In the genomic region with DNA sequence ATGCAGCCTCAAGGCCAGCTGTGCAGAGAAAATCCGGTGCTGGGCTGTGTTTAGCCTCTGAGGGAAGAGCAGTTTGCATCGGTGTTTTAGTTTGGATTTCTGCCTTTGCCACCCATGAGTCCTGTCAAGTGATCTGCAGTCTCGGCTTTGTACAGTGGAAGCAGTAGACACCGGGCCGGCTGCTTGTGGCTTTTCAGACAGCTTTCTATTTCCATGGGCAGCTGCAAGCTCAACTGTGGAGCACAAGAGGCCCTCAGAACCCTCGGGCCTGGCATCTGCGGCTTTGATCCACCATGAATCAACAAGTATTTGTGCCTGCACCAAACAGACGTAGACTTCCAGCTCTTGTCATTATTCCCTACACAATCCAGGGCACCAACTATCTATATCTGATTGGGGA, we compare ENCODE assay signal across 21 mouse cellular contexts. TPM values are rescaled to one million over a fixed set of nuclear protein-coding genes. Genes with fewer than 3 reads are reported as not detected.
"Had no signal": no experiment of that assay in that cellular context is flagged by ENCODE, and none has a peak within 500 bp of the region (broad histone marks: within the 10 kb centered on the region; RNA-seq: fewer than 3 reads in every experiment).

No protein-coding gene starts in this region.

- DNase-seq: forebrain, postnatal 0 days; gastrocnemius, postnatal 14 days; heart, adult 11 months; heart, adult 2 months; heart, postnatal 14 days; heart, postnatal 36 days; kidney, adult 11 months; kidney, adult 2 months; kidney, adult 9 months; kidney, postnatal 14 days; kidney, postnatal 4 days had no signal

- H3K27me3 ChIP-seq: hindbrain, embryonic 13.5 days; hindbrain, embryonic 15.5 days; kidney, embryonic 15.5 days; limb, embryonic 12.5 days had no signal

- H3K4me3 ChIP-seq: heart, adult 2 months; heart, embryonic 13.5 days; heart, embryonic 15.5 days; hindbrain, embryonic 13.5 days; hindbrain, embryonic 15.5 days; kidney, embryonic 15.5 days; layer of hippocampus, adult 2 months; left cerebral cortex, adult 2 months; limb, embryonic 10.5 days; limb, embryonic 12.5 days had no signal

- H3K4me2 ChIP-seq: heart, embryonic 11.5 days; heart, embryonic 13.5 days; heart, embryonic 15.5 days; hindbrain, embryonic 13.5 days; hindbrain, embryonic 15.5 days; kidney, embryonic 15.5 days; limb, embryonic 12.5 days had no signal

RNA-seq across cellular contexts. Expression of a gene that starts 38.3 kb away (rescaled TPM):
- polyA plus RNA-seq: heart, embryonic 13.5 days had no signal
